Mouse (Mus musculus): Measurements from ENCODE around the gene Cd300ld3. TPM values are rescaled to one million over a fixed set of nuclear protein-coding genes. Genes with fewer than 3 reads are reported as not detected.

Cd300ld3 gene
- polyA plus RNA-seq, 1 experiment from 2014 or later, result not detected

DNA sequence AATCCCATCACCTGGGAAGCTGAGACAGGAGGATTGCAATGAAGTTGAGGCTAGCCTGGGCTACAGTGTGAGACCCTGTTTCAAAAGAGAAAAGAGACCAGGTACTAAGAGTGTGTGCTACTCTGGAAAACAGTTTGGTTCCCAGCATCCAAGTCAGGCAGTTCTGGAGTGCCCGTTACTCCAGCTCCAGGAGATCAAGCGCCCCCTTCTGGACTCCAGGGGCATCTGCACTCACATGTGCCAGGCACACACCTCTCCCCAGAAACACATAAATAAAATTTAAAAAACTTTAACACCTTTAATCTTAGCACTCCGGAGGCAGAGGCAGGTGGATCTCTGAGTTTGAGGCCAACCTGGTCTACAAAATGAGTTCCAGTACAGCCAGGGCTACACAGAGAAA is 33.2 kb upstream of the Cd300ld3 start:
- no peak overlapping the region for H3K4me3 ChIP-seq (replicated peaks; ENCODE audit: low read length)
- 72% methylated on average over 3 of the region's 3 CpGs for WGBS
- no peak overlapping the region for H3K27ac ChIP-seq (ENCODE audit: low read length)
- no peak for ATAC-seq
- H3K27me3 ChIP-seq (replicated peaks; ENCODE audit: control insufficient read depth, insufficient read depth, low read length), result peaks cover 3% of the 10 kb centered on the region; the same call in 1 of the 2 replicates
- no peak overlapping the region for H3K4me2 ChIP-seq (ENCODE audit: low read length)
- no peaks in the 10 kb centered on the region for H3K36me3 ChIP-seq (ENCODE audit: control insufficient read depth, insufficient read depth)
- no peak overlapping the region for H3K9ac ChIP-seq (replicated peaks; ENCODE audit: low read depth, low read length)
- H3K4me1 ChIP-seq (replicated peaks; ENCODE audit: control insufficient read depth, insufficient read depth, low read length), result peaks cover 6% of the 10 kb centered on the region; the same call in 1 of the 2 replicates
- H3K9me3 ChIP-seq (ENCODE audit: control insufficient read depth, low read length), result no peaks in the 10 kb centered on the region

DNA sequence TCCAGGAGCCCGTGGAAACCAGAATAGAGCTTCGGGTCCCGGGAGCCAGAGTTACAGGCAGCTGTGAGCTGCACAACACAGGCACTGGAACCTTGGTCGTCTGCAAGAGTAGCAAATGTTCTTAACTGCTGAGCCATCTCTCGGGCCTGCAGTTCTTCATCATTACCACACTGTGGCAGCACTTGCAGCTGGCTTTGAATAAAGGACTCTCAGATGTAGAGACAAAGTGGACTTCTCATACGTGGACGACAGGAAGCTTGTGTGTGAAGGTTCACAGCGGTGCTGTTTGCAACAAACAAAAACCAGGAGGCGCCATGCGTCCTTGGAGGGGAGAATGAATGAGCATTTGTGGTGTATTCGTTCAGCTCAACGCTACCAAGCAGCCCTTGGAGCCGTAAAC is 32.7 kb upstream of the Cd300ld3 start:
- no peak overlapping the region for H3K4me3 ChIP-seq (replicated peaks; ENCODE audit: low read length)
- 33% methylated on average over 13 of the region's 13 CpGs for WGBS
- peaks cover 6% of the 10 kb centered on the region; the same call in 1 of the 2 replicates for H3K4me1 ChIP-seq (replicated peaks; ENCODE audit: control insufficient read depth, insufficient read depth, low read length)
- no peaks in the 10 kb centered on the region for H3K36me3 ChIP-seq (ENCODE audit: control insufficient read depth, insufficient read depth)
- H3K9me3 ChIP-seq (ENCODE audit: control insufficient read depth, low read length), result no peaks in the 10 kb centered on the region
- ATAC-seq, result no peak
- H3K27me3 ChIP-seq (replicated peaks; ENCODE audit: control insufficient read depth, insufficient read depth, low read length), result peaks cover 3% of the 10 kb centered on the region; the same call in 1 of the 2 replicates
- H3K4me2 ChIP-seq (ENCODE audit: low read length), result no peak overlapping the region
- no peak overlapping the region for H3K27ac ChIP-seq (ENCODE audit: low read length)
- no peak overlapping the region for H3K9ac ChIP-seq (replicated peaks; ENCODE audit: low read depth, low read length)

DNA sequence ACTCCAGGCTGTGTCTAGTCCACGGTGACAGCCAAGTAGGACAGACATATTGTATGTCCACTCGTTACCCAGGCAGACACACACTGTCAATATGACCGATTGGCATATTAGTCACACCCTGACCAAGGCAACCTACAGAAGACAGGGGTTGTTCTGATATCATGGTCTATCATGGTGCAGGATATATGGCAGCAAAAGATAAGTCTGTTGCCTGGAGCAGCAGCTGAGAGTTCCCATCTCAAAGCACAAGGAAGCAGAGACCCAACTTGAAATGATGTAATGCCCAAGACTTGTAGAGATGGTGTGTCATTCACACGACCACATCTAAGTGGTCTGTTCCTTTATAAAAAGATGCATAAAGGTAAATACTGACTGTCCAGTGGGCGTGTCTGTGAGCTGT is 30.5 kb upstream of the Cd300ld3 start:
- no peak overlapping the region for H3K4me2 ChIP-seq (ENCODE audit: low read length)
- no peaks in the 10 kb centered on the region for H3K4me1 ChIP-seq (replicated peaks; ENCODE audit: control insufficient read depth, insufficient read depth, low read length)
- 79% methylated on average over 5 of the region's 5 CpGs for WGBS
- no peaks in the 10 kb centered on the region for H3K9me3 ChIP-seq (ENCODE audit: control insufficient read depth, low read length)
- no peak overlapping the region for H3K27ac ChIP-seq (ENCODE audit: low read length)
- H3K9ac ChIP-seq (replicated peaks; ENCODE audit: low read depth, low read length), result no peak overlapping the region
- no peak overlapping the region for H3K4me3 ChIP-seq (replicated peaks; ENCODE audit: low read length)
- no peaks in the 10 kb centered on the region for H3K36me3 ChIP-seq (ENCODE audit: control insufficient read depth, insufficient read depth)
- H3K27me3 ChIP-seq (replicated peaks; ENCODE audit: control insufficient read depth, insufficient read depth, low read length), result peaks cover 1% of the 10 kb centered on the region; the same call in 1 of the 2 replicates
- no peak for ATAC-seq

DNA sequence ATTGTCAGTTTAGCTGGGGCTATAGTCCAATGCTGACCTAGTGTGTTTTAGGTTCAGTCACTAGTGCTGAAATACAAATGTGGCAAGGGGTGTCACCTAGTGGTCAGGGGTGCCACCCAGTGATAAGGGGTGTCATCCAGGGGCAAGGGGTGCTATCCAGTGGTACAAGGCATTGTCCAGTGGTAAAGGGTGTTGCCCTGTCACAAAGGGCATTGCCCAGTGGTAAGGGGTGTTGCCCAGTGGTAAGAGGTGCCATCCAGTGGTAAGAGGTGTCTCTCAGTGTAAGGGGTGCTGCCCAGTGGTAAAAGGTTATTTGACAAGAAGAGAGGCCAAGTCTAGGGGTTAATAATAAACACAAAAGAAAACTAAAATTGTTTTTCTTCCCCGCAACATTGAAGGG is 29.2 kb upstream of the Cd300ld3 start:
- H3K27me3 ChIP-seq (replicated peaks; ENCODE audit: control insufficient read depth, insufficient read depth, low read length), result no peaks in the 10 kb centered on the region
- H3K4me3 ChIP-seq (replicated peaks; ENCODE audit: low read length), result no peak overlapping the region
- no peak overlapping the region for H3K27ac ChIP-seq (ENCODE audit: low read length)
- H3K9me3 ChIP-seq (ENCODE audit: control insufficient read depth, low read length), result no peaks in the 10 kb centered on the region
- no peaks in the 10 kb centered on the region for H3K4me1 ChIP-seq (replicated peaks; ENCODE audit: control insufficient read depth, insufficient read depth, low read length)
- no peak overlapping the region for H3K4me2 ChIP-seq (ENCODE audit: low read length)
- 97% methylated on average over 1 of the region's 1 CpGs for WGBS
- H3K36me3 ChIP-seq (ENCODE audit: control insufficient read depth, insufficient read depth), result no peaks in the 10 kb centered on the region
- no peak for ATAC-seq
- no peak overlapping the region for H3K9ac ChIP-seq (replicated peaks; ENCODE audit: low read depth, low read length)

DNA sequence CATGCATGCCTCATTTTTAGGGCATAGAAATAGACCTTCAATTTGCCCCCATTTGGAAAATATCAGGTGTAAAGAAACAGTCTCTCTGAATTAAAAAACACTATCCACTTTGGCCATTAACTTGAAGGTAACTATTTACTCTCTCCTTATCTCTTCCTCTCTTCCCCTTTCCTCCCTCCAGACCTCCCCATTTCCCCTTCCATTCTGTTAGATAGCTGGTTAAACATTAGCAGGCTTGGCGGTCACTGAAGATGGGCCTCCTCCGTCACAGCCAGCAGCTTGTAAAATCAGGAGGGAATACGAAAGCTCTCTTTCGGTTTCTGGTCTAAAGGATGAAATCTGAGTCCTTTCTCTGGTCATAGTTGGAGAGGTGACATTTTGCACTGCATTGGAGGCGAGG is 27.6 kb upstream of the Cd300ld3 start:
- no peak for ATAC-seq
- 87% methylated on average over 5 of the region's 5 CpGs for WGBS
- H3K4me3 ChIP-seq (replicated peaks; ENCODE audit: low read length), result no peak overlapping the region

DNA sequence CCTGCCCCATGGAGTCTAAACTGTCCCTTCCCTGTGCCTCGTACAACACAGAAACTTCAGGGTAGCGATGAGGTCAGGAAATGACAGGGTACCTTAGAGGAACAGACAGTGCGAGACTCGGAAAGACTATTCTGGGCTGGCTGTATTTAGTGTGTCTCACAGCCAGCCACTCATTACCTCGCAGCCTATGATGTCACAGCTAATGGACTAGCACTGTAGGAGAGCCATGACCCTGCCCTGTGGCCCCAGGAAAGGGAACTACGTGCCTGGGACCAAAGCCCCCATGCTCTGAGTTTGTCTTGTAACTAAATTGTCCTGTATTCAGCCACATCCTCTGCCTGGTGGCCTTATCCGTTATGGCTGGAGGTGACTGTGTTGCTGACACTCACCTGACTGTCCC is 27.2 kb upstream of the Cd300ld3 start:
- H3K36me3 ChIP-seq (ENCODE audit: control insufficient read depth, insufficient read depth), result no peaks in the 10 kb centered on the region
- 80% methylated on average over 7 of the region's 7 CpGs for WGBS
- no peak overlapping the region for H3K9ac ChIP-seq (replicated peaks; ENCODE audit: low read depth, low read length)
- no peaks in the 10 kb centered on the region for H3K27me3 ChIP-seq (replicated peaks; ENCODE audit: control insufficient read depth, insufficient read depth, low read length)
- ATAC-seq, result no peak
- no peak overlapping the region for H3K27ac ChIP-seq (ENCODE audit: low read length)
- no peak overlapping the region for H3K4me2 ChIP-seq (ENCODE audit: low read length)
- no peak overlapping the region for H3K4me3 ChIP-seq (replicated peaks; ENCODE audit: low read length)
- H3K4me1 ChIP-seq (replicated peaks; ENCODE audit: control insufficient read depth, insufficient read depth, low read length), result peaks cover 7% of the 10 kb centered on the region
- no peaks in the 10 kb centered on the region for H3K9me3 ChIP-seq (ENCODE audit: control insufficient read depth, low read length)

More for the DNA sequence above, 27.6 kb upstream of the Cd300ld3 start:
- peaks cover 7% of the 10 kb centered on the region for H3K4me1 ChIP-seq (replicated peaks; ENCODE audit: control insufficient read depth, insufficient read depth, low read length)
- no peak overlapping the region for H3K9ac ChIP-seq (replicated peaks; ENCODE audit: low read depth, low read length)
- no peaks in the 10 kb centered on the region for H3K27me3 ChIP-seq (replicated peaks; ENCODE audit: control insufficient read depth, insufficient read depth, low read length)
- H3K9me3 ChIP-seq (ENCODE audit: control insufficient read depth, low read length), result no peaks in the 10 kb centered on the region
- H3K4me2 ChIP-seq (ENCODE audit: low read length), result no peak overlapping the region
- H3K36me3 ChIP-seq (ENCODE audit: control insufficient read depth, insufficient read depth), result no peaks in the 10 kb centered on the region
- no peak overlapping the region for H3K27ac ChIP-seq (ENCODE audit: low read length)

DNA sequence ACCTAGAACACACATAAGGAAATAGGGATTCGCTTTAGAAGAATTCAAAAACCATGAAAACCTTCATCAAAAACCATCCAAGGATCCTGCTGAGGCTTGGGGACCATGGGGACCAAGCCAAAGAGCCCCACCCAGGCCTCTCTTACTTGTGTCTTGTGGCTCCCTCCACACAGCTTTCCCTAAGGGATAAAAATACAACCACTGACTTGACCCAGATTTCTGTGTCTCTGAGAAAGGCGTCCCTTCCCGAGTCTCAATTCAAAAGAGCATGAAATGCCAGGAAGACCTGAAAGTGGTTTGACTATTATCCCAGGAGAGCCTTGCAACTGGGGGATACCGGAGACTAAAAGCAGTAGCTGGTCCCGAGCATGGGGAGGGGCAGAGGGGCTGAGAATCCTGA is 24.8 kb upstream of the Cd300ld3 start:
- WGBS, result 65% methylated on average over 5 of the region's 5 CpGs
- no peak overlapping the region for H3K9ac ChIP-seq (replicated peaks; ENCODE audit: low read depth, low read length)

DNA sequence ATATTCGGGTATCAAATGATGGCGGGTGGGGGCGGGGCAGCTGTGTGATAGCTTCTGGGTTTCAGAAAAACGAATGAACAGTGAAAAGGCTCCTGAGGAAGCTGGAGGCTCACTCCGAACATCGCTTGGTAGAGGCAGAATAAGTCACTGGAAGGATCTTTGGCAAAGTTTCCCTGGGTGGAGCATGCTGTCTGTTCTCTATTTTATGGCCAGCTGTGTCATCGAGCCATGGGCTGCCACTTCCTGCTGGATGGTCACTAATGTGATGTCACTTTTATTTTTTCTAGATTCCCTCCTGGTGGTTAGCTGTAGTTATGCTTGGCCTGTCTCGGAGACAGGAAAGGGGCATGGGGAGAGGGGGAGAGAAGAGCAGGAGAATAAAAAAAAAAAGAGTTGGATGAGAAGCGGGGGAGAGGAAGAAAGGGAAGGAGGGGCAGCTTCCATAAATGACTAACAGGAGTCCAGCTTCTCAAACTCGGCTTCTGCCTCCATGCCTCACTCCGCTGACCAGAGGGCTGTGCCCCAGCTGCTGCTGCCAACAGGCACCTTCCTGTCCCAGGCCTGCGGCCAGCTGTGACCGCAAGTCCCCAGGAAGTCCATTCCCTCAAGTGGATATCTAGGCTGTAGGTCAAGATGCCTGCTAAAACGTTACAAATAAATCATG is 23.6 kb upstream of the Cd300ld3 start:
- peaks cover 7% of the 10 kb centered on the region for H3K4me1 ChIP-seq (replicated peaks; ENCODE audit: control insufficient read depth, insufficient read depth, low read length)
- H3K9ac ChIP-seq (replicated peaks; ENCODE audit: low read depth, low read length), result no peak overlapping the region
- ATAC-seq, result no peak
- H3K9me3 ChIP-seq (ENCODE audit: control insufficient read depth, low read length), result no peaks in the 10 kb centered on the region
- peak overlapping the region; percentile 8 for H3K4me2 ChIP-seq (ENCODE audit: low read length)
- no peak overlapping the region for H3K27ac ChIP-seq (ENCODE audit: low read length)
- H3K4me3 ChIP-seq (replicated peaks; ENCODE audit: low read length), result no peak overlapping the region
- no peaks in the 10 kb centered on the region for H3K36me3 ChIP-seq (ENCODE audit: control insufficient read depth, insufficient read depth)
- WGBS, result 22% methylated on average over 14 of the region's 14 CpGs
- no peaks in the 10 kb centered on the region for H3K27me3 ChIP-seq (replicated peaks; ENCODE audit: control insufficient read depth, insufficient read depth, low read length)

More for the DNA sequence above, 24.8 kb upstream of the Cd300ld3 start:
- H3K4me3 ChIP-seq (replicated peaks; ENCODE audit: low read length), result no peak overlapping the region
- no peaks in the 10 kb centered on the region for H3K36me3 ChIP-seq (ENCODE audit: control insufficient read depth, insufficient read depth)
- H3K27me3 ChIP-seq (replicated peaks; ENCODE audit: control insufficient read depth, insufficient read depth, low read length), result no peaks in the 10 kb centered on the region
- no peak overlapping the region for H3K4me2 ChIP-seq (ENCODE audit: low read length)
- H3K4me1 ChIP-seq (replicated peaks; ENCODE audit: control insufficient read depth, insufficient read depth, low read length), result peaks cover 7% of the 10 kb centered on the region
- ATAC-seq, result no peak
- H3K9me3 ChIP-seq (ENCODE audit: control insufficient read depth, low read length), result no peaks in the 10 kb centered on the region
- no peak overlapping the region for H3K27ac ChIP-seq (ENCODE audit: low read length)

DNA sequence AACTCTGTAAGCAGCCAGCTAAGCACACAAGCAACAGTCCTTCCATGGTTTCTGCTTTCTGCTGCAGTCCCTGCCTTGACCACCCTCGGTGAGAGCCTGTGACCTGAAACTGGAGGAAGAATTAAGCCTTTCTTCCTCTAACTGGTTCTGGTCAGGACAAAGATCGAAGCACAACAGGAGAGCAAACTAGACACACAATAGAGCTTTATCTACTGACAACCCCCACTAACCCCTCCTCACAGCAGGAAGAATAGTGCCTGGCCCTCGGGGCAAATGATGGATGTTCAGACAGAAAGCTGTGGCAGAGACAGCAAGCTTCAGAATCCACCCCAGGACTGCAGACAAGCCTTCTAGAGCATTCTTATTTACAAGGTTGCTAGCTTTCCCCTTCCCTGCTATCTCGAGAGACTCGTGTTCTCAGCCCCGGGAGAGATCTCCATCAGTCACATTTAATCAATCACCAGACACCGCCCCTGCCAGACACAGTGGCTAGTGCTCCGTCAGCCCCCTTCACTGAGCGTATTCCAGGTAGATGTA is 22.9 kb upstream of the Cd300ld3 start:
- ATAC-seq, result no peak
- 13% methylated on average over 9 of the region's 9 CpGs for WGBS
- peak overlapping the region; percentile 8 for H3K4me2 ChIP-seq (ENCODE audit: low read length)
- H3K27ac ChIP-seq (ENCODE audit: low read length), result no peak overlapping the region
- no peaks in the 10 kb centered on the region for H3K27me3 ChIP-seq (replicated peaks; ENCODE audit: control insufficient read depth, insufficient read depth, low read length)
- peaks cover 7% of the 10 kb centered on the region for H3K4me1 ChIP-seq (replicated peaks; ENCODE audit: control insufficient read depth, insufficient read depth, low read length)
- H3K9me3 ChIP-seq (ENCODE audit: control insufficient read depth, low read length), result no peaks in the 10 kb centered on the region
- no peak overlapping the region for H3K4me3 ChIP-seq (replicated peaks; ENCODE audit: low read length)
- no peaks in the 10 kb centered on the region for H3K36me3 ChIP-seq (ENCODE audit: control insufficient read depth, insufficient read depth)
- no peak overlapping the region for H3K9ac ChIP-seq (replicated peaks; ENCODE audit: low read depth, low read length)
